Mouse (Mus musculus) kidney, adult 2 months (tissue): Measurements from ENCODE around the gene Olfr1223. TPM values are rescaled to one million over a fixed set of nuclear protein-coding genes. Genes with fewer than 3 reads are reported as not detected.

ENCODE experiments used
- DNase-seq: peaks from one replicate; pipeline ENCODE4 v3.0.0; 2021
- H3K27ac ChIP-seq: fragments of 200-500 bp; 2 replicates; pipeline ENCODE4 v1.5.1; 2012; ENCODE audit warnings: low read depth, low read length, control low read depth, inconsistent platforms; ENCODE audit not compliant: insufficient read depth
- H3K27me3 ChIP-seq: fragments of 200-500 bp; replicated peaks from 2 replicates; pipeline ENCODE4 v1.6.1; 2012; ENCODE audit warnings: mild to moderate bottlenecking, moderate library complexity, low read length, inconsistent platforms; ENCODE audit not compliant: control insufficient read depth, insufficient read depth
- H3K36me3 ChIP-seq: fragments of 200-500 bp; 2 replicates; pipeline ENCODE4 v1.6.1; 2012; ENCODE audit warnings: mild to moderate bottlenecking, moderate library complexity, low read length, inconsistent platforms; ENCODE audit not compliant: control insufficient read depth, insufficient read depth
- H3K4me1 ChIP-seq: fragments of 200-500 bp; 2 replicates; pipeline ENCODE4 v1.6.1; 2011; ENCODE audit warnings: low read length; ENCODE audit not compliant: control insufficient read depth, insufficient read depth
- H3K4me3 ChIP-seq: fragments of 200-500 bp; 2 replicates; pipeline ENCODE4 v1.5.1; 2011; ENCODE audit warnings: mild to moderate bottlenecking, low read depth, low read length, control low read depth; ENCODE audit not compliant: insufficient read depth
- CTCF ChIP-seq: fragments of 200-500 bp; conservative IDR thresholded peaks from 2 replicates; pipeline ENCODE4 v1.5.1; 2011; ENCODE audit warnings: low read depth, mild to moderate bottlenecking, control low read depth, low read length, moderate library complexity, mixed read lengths; ENCODE audit not compliant: insufficient read depth, insufficient read length
- POLR2A ChIP-seq: fragments of 200-500 bp; IDR thresholded peaks from one replicate; pipeline ENCODE4 v1.6.1; 2011; ENCODE audit warnings: low read depth, low read length, control low read depth
- WGBS: fragments of 180-500 bp; shearing (Covaris S2); methylation state at CpG from one replicate; pipeline ENCODE4 v1.1.7; 2018; 5-methylcytosine and 5-hydroxymethylcytosine counted together
- polyA plus RNA-seq: library from polyadenylated mRNA; depleted of rRNA; stranded (reverse); fragments of >200 nt; gene quantifications from 2 replicates; pipeline ENCODE4 v1.2.3, GENCODE M21; 2012; rRNA removed

The Olfr1223 gene
- polyA plus RNA-seq, 1 experiment = not detected

GRCm38 (mm10) chr2:89106735-89107134 is 44.6 kb downstream of the Olfr1223 start, which contains the start of gene Olfr1220:
TSS of gene Olfr1220 (minus strand) at chr2:89106835.
- Histone ChIP-seq H3K27me3 (no peaks in the 10 kb centered on the region), H3K4me1 (no peaks in the 10 kb centered on the region), H3K36me3 (no peaks in the 10 kb centered on the region), H3K4me3 (no peak within 1 kb of the TSS), H3K27ac (no peak within 1 kb of the TSS)
- TF ChIP-seq CTCF (no peak), POLR2A (no peak)
- WGBS = 64% methylated on average over 3 of the region's 3 CpGs
- DNase-seq = no peak

DNA sequence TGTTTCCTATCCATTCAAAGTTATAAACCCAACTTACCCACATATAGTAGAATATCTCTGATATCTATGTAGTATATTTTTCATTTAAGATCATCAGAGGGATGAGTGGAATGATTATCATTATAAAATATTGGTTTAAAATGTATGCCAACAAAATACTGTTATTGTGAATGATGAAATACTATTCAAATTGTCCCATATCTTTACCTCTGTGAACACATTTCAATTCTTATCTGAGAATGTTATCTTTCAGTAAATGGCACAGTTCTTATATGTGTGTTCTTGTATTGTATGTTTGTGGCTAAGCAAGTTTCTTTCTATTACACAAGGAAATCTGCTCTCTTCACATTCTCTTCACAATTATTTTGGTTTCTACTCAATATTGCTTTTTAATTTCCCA is 45.7 kb downstream of the Olfr1223 start:
- DNase-seq = no peak
- Histone ChIP-seq H3K4me3 (no peak overlapping the region), H3K27ac (no peak overlapping the region), H3K27me3 (no peaks in the 10 kb centered on the region), H3K36me3 (no peaks in the 10 kb centered on the region), H3K4me1 (no peaks in the 10 kb centered on the region)
- no peak for TF ChIP-seq POLR2A
- no peak for TF ChIP-seq CTCF

- 92% methylated on average over 1 of the region's 1 CpGs for WGBS
Measured at GRCm38 (mm10) chr2:89093848-89094247, 57.5 kb downstream of the Olfr1223 start.

More at GRCm38 (mm10) chr2:89093848-89094247, 57.5 kb downstream of the Olfr1223 start:
- Histone ChIP-seq H3K27me3 (no peaks in the 10 kb centered on the region), H3K27ac (no peak overlapping the region), H3K4me3 (no peak overlapping the region), H3K36me3 (no peaks in the 10 kb centered on the region), H3K4me1 (no peaks in the 10 kb centered on the region)
- no peak for DNase-seq
- no peak for TF ChIP-seq POLR2A
- no peak for TF ChIP-seq CTCF

Other genes starting within 250 kb of the Olfr1223 start
- not detected in 2 replicates for gene Olfr1208, start 249.2 kb downstream of the Olfr1223 start, polyA plus RNA-seq
- not detected in 2 replicates for gene Olfr1209, start 236.4 kb downstream of the Olfr1223 start, polyA plus RNA-seq
- not detected in 2 replicates for gene Olfr1211, start 213.4 kb downstream of the Olfr1223 start, polyA plus RNA-seq
- gene Olfr1212, start 197.6 kb downstream of the Olfr1223 start, polyA plus RNA-seq = not detected in 2 replicates
- not detected in 2 replicates for gene Gm13762, start 171.3 kb downstream of the Olfr1223 start, polyA plus RNA-seq
- gene Olfr1214, start 158.9 kb downstream of the Olfr1223 start, polyA plus RNA-seq = not detected in 2 replicates
- not detected in 2 replicates for gene Olfr1215, start 144.6 kb downstream of the Olfr1223 start, polyA plus RNA-seq
- gene Olfr1216, start 133.2 kb downstream of the Olfr1223 start, polyA plus RNA-seq = not detected in 2 replicates
- not detected in 2 replicates for gene Olfr1217, start 119.5 kb downstream of the Olfr1223 start, polyA plus RNA-seq
- not detected in 2 replicates for gene Olfr1218, start 90.4 kb downstream of the Olfr1223 start, polyA plus RNA-seq
- not detected in 2 replicates for gene Olfr1219, start 68.0 kb downstream of the Olfr1223 start, polyA plus RNA-seq
- gene Olfr1220, start 44.7 kb downstream of the Olfr1223 start, polyA plus RNA-seq = not detected in 2 replicates
- gene Olfr1221, start 34.3 kb downstream of the Olfr1223 start, polyA plus RNA-seq = not detected in 2 replicates
- gene Olfr1222, start 18.5 kb downstream of the Olfr1223 start, polyA plus RNA-seq = not detected in 2 replicates
- not detected in 2 replicates for gene Olfr1224-ps1, start 12.5 kb upstream of the Olfr1223 start, polyA plus RNA-seq
- gene Olfr1225, start 23.1 kb upstream of the Olfr1223 start, polyA plus RNA-seq = not detected in 2 replicates
- gene Olfr1226, start 48.5 kb upstream of the Olfr1223 start, polyA plus RNA-seq = not detected in 2 replicates
- not detected in 2 replicates for gene Olfr1228, start 102.5 kb upstream of the Olfr1223 start, polyA plus RNA-seq
- gene Olfr1229, start 136.5 kb upstream of the Olfr1223 start, polyA plus RNA-seq = not detected in 2 replicates
- gene Olfr1230, start 145.7 kb upstream of the Olfr1223 start, polyA plus RNA-seq = not detected in 2 replicates
- gene Olfr1231, start 155.5 kb upstream of the Olfr1223 start, polyA plus RNA-seq = not detected in 2 replicates
- gene Olfr1232, start 178.1 kb upstream of the Olfr1223 start, polyA plus RNA-seq = not detected in 2 replicates
- not detected in 2 replicates for gene Olfr1233, start 190.8 kb upstream of the Olfr1223 start, polyA plus RNA-seq
- not detected in 2 replicates for gene Olfr1234, start 213.3 kb upstream of the Olfr1223 start, polyA plus RNA-seq